Comparison of ENCODE assay signal across 21 mouse cellular contexts in the genomic region with DNA sequence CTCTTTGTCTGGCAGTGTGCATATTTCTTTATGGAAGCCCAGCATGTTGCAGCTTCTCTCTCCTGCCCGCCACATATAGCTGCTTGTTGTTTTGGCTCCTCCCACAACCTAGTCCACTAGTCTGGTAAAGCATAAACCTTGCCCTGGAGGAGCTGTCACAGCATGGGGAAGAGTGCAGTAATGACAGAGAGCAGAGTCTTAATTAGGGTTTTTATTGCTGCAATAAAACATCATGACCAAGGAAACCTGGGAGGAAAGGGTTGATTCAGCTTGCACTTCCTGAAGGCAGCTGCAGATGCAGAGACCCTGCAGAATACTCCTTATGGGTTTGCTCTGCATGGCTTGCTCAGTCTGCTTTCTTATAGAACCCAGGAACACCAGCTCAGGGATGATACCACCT. TPM values are rescaled to one million over a fixed set of nuclear protein-coding genes. Genes with fewer than 3 reads are reported as not detected.
DNase-seq lines count a peak whose midpoint lies in the region; ATAC-seq lines count a peak whose summit lies in the region.
"Had no signal": no experiment of that assay in that cellular context is flagged by ENCODE, and none has a peak within 500 bp of the region (broad histone marks: within the 10 kb centered on the region; RNA-seq: fewer than 3 reads in every experiment).

No protein-coding gene starts in this region.

- H3K36me3 ChIP-seq in intestine, embryonic 15.5 days: no peaks in the 10 kb centered on the region
- no peaks in the 10 kb centered on the region for H3K36me3 ChIP-seq in neural tube, embryonic 14.5 days (ENCODE audit: control insufficient read depth, insufficient read depth, low read length)
- H3K36me3 ChIP-seq: forebrain, embryonic 15.5 days; G1E; stomach, embryonic 15.5 days had no signal

- H3K27ac ChIP-seq in intestine, embryonic 15.5 days: peak overlapping the region; percentile 69
- peak overlapping the region; percentile 67 for H3K27ac ChIP-seq in neural tube, embryonic 14.5 days (ENCODE audit: low read depth, low read length)
- H3K27ac ChIP-seq: forebrain, embryonic 15.5 days; stomach, embryonic 15.5 days had no signal

- DNase-seq in kidney, postnatal 14 days: peak; percentile 28
- no peak for DNase-seq in kidney, adult 8-10 months
- peak; percentile 19 for DNase-seq in embryo, embryonic 11 days
- no peak for DNase-seq in natural killer cell, adult 2 months (ENCODE audit: low spot score in 2 of 2)
- no peak for DNase-seq in ovary, postnatal 14 days (ENCODE audit: low spot score)
- DNase-seq: cerebellum, adult 9-11 months; heart, postnatal 14 days; lung, adult 18-20 months had no signal

- H3K4me2 ChIP-seq in intestine, embryonic 15.5 days (replicated peaks): 0 out of 2 replicates have a peak overlapping the region, but pooled peaks have one; percentile 8
- no peak overlapping the region for H3K4me2 ChIP-seq in neural tube, embryonic 14.5 days (ENCODE audit: low read depth, low read length)
- H3K4me2 ChIP-seq: forebrain, embryonic 15.5 days; heart, embryonic 11.5 days; stomach, embryonic 15.5 days had no signal

- H3K4me3 ChIP-seq in intestine, embryonic 15.5 days (replicated peaks): no peak overlapping the region
- H3K4me3 ChIP-seq in neural tube, embryonic 14.5 days (ENCODE audit: low read depth, low read length): no peak overlapping the region
- H3K4me3 ChIP-seq: erythroblast, embryonic 14.5 days; forebrain, embryonic 15.5 days; stomach, embryonic 15.5 days had no signal

- H3K27me3 ChIP-seq in intestine, embryonic 15.5 days (replicated peaks): no peaks in the 10 kb centered on the region
- no peaks in the 10 kb centered on the region for H3K27me3 ChIP-seq in neural tube, embryonic 14.5 days (ENCODE audit: control insufficient read depth, insufficient read depth, low read length)
- H3K27me3 ChIP-seq: forebrain, embryonic 15.5 days; stomach, embryonic 15.5 days had no signal

- H3K4me1 ChIP-seq in intestine, embryonic 15.5 days (replicated peaks): 0 out of 2 replicates have a peak, but pooled peaks cover 3% of the 10 kb centered on the region
- no peaks in the 10 kb centered on the region for H3K4me1 ChIP-seq in neural tube, embryonic 14.5 days (ENCODE audit: control insufficient read depth, insufficient read depth, low read length)
- H3K4me1 ChIP-seq: forebrain, embryonic 15.5 days; stomach, embryonic 15.5 days had no signal

- WGBS in intestine, embryonic 15.5 days: 32% methylated on average over 1 of the region's 1 CpGs
- WGBS in neural tube, embryonic 14.5 days: 10% methylated on average over 1 of the region's 1 CpGs

- no peak overlapping the region for H3K9ac ChIP-seq in intestine, embryonic 15.5 days
- no peak overlapping the region for H3K9ac ChIP-seq in neural tube, embryonic 14.5 days (replicated peaks; ENCODE audit: low read depth, low read length)
- H3K9ac ChIP-seq: forebrain, embryonic 15.5 days; stomach, embryonic 15.5 days had no signal

- no peaks in the 10 kb centered on the region for H3K9me3 ChIP-seq in intestine, embryonic 15.5 days
- H3K9me3 ChIP-seq in neural tube, embryonic 14.5 days (ENCODE audit: control insufficient read depth, low read length): no peaks in the 10 kb centered on the region
- H3K9me3 ChIP-seq: forebrain, embryonic 15.5 days; G1E; stomach, embryonic 15.5 days had no signal

- peak; percentile 89 for ATAC-seq in intestine, embryonic 15.5 days
- ATAC-seq in neural tube, embryonic 14.5 days (ENCODE audit: low read depth): peak; percentile 79; the same call in 1 of the 2 replicates
- ATAC-seq: CD4-positive, CD25-positive, alpha-beta regulatory T cell, adult 4 months; forebrain, embryonic 15.5 days; hindbrain, embryonic 16.5 days had no signal

RNA-seq across cellular contexts. Expression of a gene that starts 2.7 kb away (rescaled TPM):
- not detected in 2 replicates for polyA plus RNA-seq in intestine, embryonic 15.5 days (2015; fragmentation: Nextera tagmentation; extraction: Ambion mirVana)
- 0.29 TPM in 1 of 2 replicates, not detected in the other for polyA plus RNA-seq in neural tube, embryonic 14.5 days (2014; fragmentation: Nextera tagmentation; extraction: Ambion mirVana)
- polyA plus RNA-seq: CD4-positive, CD25-positive, alpha-beta regulatory T cell, adult 4 months; embryonic facial prominence, embryonic 11.5 days; erythroblast, embryonic 14.5 days; forebrain, embryonic 15.5 days; G1E; gonadal fat pad, adult 2 months; heart, embryonic 11.5 days; hindbrain, embryonic 16.5 days; liver, adult 2 months; spleen, adult 2 months had no signal

RNA-seq across cellular contexts. Expression of a gene that starts 39.5 kb away (rescaled TPM):
- polyA plus RNA-seq in intestine, embryonic 15.5 days (2015; fragmentation: Nextera tagmentation; extraction: Ambion mirVana): 166 and 207 TPM in 2 replicates
- 684 and 720 TPM in 2 replicates for polyA plus RNA-seq in neural tube, embryonic 14.5 days (2014; fragmentation: Nextera tagmentation; extraction: Ambion mirVana)

RNA-seq across cellular contexts. Expression of a gene that starts 45.5 kb away (rescaled TPM):
- polyA plus RNA-seq in intestine, embryonic 15.5 days (2015; fragmentation: Nextera tagmentation; extraction: Ambion mirVana): 4.7 and 5.2 TPM in 2 replicates
- polyA plus RNA-seq in neural tube, embryonic 14.5 days (2014; fragmentation: Nextera tagmentation; extraction: Ambion mirVana): 12.9 and 19.6 TPM in 2 replicates

Comparison
In these comparisons a context has a peak if more than half of its experiments do, and no peak if none do; other contexts are left out.
1. DNase-seq: peak in kidney, postnatal 14 days (single experiment) and embryo, embryonic 11 days (single experiment); none in kidney, adult 8-10 months (0 of 2), natural killer cell, adult 2 months (0 of 2) and ovary, postnatal 14 days (single experiment).